Mouse (Mus musculus) right cerebral cortex, postnatal 4 days (tissue): ENCODE measurements around the gene Nudt3.
"Not testable (repeated sequence)": the region's sequence is repeated elsewhere in the genome, so short reads cannot be mapped to it uniquely, and the experiment has no call there.

ENCODE experiments used
- DNase-seq: peaks from one replicate; pipeline ENCODE4 v3.0.0-alpha.2; 2022

Nudt3 gene

GRCm38 (mm10) chr17:27623360-27624326 lies at the start of gene Nudt3:
Nudt3 (minus strand) TSS chr17:27623495.
- peak; percentile 90 for DNase-seq

GRCm38 (mm10) chr17:27671720-27672119 lies 48.4 kb upstream of the Nudt3 start:
- no peak for DNase-seq

GRCm38 (mm10) chr17:27658767-27659166 lies 35.5 kb upstream of the Nudt3 start:
- DNase-seq = no peak

- DNase-seq = no peak
These were observed 33.8 kb upstream of the Nudt3 start for GRCm38 (mm10) chr17:27657123-27657522.

GRCm38 (mm10) chr17:27656414-27656813 lies 33.1 kb upstream of the Nudt3 start:
- DNase-seq = no peak

GRCm38 (mm10) chr17:27656011-27656399 lies 32.7 kb upstream of the Nudt3 start:
- peak; percentile 74 for DNase-seq

GRCm38 (mm10) chr17:27655089-27656010 lies 32.1 kb upstream of the Nudt3 start, which contains the start of gene Pacsin1:
Pacsin1 (plus strand) TSS chr17:27655509.
- peak; percentile 74 for DNase-seq

GRCm38 (mm10) chr17:27653253-27653959 lies 30.1 kb upstream of the Nudt3 start:
- DNase-seq = no peak

- DNase-seq = no peak
These were observed 28.9 kb upstream of the Nudt3 start for GRCm38 (mm10) chr17:27652046-27652790.

GRCm38 (mm10) chr17:27650586-27650985 lies 27.3 kb upstream of the Nudt3 start:
- no peak for DNase-seq

GRCm38 (mm10) chr17:27650160-27650559 lies 26.9 kb upstream of the Nudt3 start:
- no peak for DNase-seq

GRCm38 (mm10) chr17:27645807-27646206 lies 22.5 kb upstream of the Nudt3 start:
- DNase-seq = no peak

GRCm38 (mm10) chr17:27644572-27644971 lies 21.3 kb upstream of the Nudt3 start:
- no peak for DNase-seq

- DNase-seq = no peak
These were observed 20.5 kb upstream of the Nudt3 start for GRCm38 (mm10) chr17:27643756-27644155.

GRCm38 (mm10) chr17:27643101-27643500 lies 19.8 kb upstream of the Nudt3 start:
- DNase-seq = peak; percentile 55

- peak; percentile 77 for DNase-seq
These were observed 19.3 kb upstream of the Nudt3 start for GRCm38 (mm10) chr17:27642491-27643062.

- not testable (repeated sequence) for DNase-seq
These were observed 16.6 kb upstream of the Nudt3 start for GRCm38 (mm10) chr17:27639851-27640250.

GRCm38 (mm10) chr17:27638921-27639332 lies 15.6 kb upstream of the Nudt3 start:
- DNase-seq = no peak

GRCm38 (mm10) chr17:27637333-27637732 lies 14.0 kb upstream of the Nudt3 start:
- no peak for DNase-seq

- DNase-seq = no peak
These were observed 13.1 kb upstream of the Nudt3 start, which contains the start of gene Rps10 for GRCm38 (mm10) chr17:27636132-27637020. Rps10 (minus strand) TSS chr17:27636669.
